Mouse (Mus musculus): Measurements from ENCODE around the gene Ankrd22.

Ankrd22 gene

GRCm38 (mm10) chr19:34089011-34089680 lies 76.7 kb downstream of the Ankrd22 start:
- DNase-seq, result no peak

GRCm38 (mm10) chr19:34078130-34078529 lies 87.7 kb downstream of the Ankrd22 start:
- no peak for DNase-seq

GRCm38 (mm10) chr19:34074239-34074638 lies 91.6 kb downstream of the Ankrd22 start:
- DNase-seq, result no peak

Data from thymus, postnatal 36 days (tissue).